Mouse (Mus musculus): Measurements from ENCODE around the gene Snapc3.
"Not testable (repeated sequence)": the region's sequence is repeated elsewhere in the genome, so short reads cannot be mapped to it uniquely, and the experiment has no call there.

Snapc3 gene

DNA sequence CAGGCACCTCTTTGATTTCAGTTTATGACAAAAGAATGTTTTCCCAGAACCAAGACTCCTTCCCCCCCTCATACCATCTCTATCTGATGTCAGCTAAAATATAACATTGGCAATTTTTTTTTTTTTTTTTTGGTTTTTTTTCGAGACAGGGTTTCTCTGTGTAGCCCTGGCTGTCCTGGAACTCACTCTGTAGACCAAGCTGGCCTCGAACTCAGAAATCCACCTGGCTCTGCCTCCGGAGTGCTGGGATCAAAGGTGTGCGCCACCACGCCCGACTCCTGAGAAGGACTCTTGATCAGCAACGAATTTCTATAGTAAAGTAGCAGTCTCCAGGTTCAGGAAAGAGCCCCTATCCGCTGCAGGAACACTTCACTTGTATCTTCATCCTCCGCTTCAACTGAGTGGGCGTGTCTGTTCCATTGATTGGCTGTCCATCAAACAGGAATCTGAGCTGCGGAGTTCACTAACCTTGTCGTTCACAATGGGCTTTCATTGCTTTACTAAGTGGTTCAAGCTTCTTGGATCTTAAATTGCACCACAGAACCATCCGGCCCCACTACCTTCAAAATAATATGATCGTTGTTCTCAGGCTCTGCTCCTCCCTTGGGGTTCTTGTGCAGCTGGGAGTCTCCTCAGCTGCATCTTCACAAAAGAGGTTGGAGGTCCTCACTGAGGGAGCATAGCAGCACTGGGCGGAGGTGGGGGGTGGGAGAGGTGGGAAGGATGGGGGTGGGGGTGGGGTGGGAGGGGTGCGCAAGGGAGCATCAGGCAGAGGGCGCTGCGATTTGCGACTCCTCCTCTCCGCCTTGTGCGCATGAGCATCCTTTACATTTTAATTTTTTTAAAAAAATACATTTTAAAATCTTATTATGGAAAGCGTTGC, 82.9 kb downstream of the Snapc3 start:
- DNase-seq (ENCODE audit: low read depth, low spot score), result no peak

GRCm38 (mm10) chr4:83501037-83501430, 83.5 kb downstream of the Snapc3 start:
- DNase-seq (ENCODE audit: low read depth, low spot score), result no peak

- DNase-seq (ENCODE audit: low read depth, low spot score), result no peak
Observed at GRCm38 (mm10) chr4:83509600-83509999, 92.1 kb downstream of the Snapc3 start.

GRCm38 (mm10) chr4:83511083-83511482, 93.6 kb downstream of the Snapc3 start:
- no peak for DNase-seq (ENCODE audit: low read depth, low spot score)

GRCm38 (mm10) chr4:83512217-83512616, 94.7 kb downstream of the Snapc3 start:
- no peak for DNase-seq (ENCODE audit: low read depth, low spot score)

GRCm38 (mm10) chr4:83512644-83513043, 95.1 kb downstream of the Snapc3 start:
- no peak for DNase-seq (ENCODE audit: low read depth, low spot score)

- no peak for DNase-seq (ENCODE audit: low read depth, low spot score)
Observed at GRCm38 (mm10) chr4:83514183-83514582, 96.7 kb downstream of the Snapc3 start.

DNA sequence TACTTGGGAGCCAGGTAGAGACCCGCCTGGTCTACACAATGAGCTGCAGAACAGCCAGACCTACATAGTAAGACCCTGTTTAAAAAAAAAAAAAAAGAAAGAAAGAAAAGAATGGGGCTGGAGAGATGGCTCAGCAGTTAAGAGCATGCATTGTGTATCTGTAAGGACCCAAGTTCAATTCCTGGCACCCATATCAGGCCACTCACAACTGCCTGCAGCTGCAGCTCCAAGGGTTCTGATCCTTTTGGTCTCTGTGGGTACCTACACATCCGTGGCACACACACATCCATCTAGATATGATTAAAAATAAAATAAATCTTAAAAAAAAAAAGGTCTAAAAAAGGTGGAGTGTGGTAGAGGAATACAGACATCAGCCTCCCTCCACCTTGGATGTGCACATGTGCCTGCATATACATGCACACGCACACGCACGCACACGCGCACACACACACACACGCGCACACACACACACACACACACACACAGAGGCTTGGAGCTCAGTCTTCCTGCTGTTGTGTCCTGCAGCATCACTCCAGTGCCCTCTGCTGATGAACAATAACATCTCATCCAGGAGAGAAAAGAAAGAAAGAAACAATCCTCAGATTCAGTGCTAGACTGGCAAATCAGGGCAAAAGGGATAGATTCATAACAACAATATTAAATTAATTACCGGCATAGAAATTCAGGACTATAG, 97.6 kb downstream of the Snapc3 start:
- DNase-seq (ENCODE audit: low read depth, low spot score), result no peak

DNA sequence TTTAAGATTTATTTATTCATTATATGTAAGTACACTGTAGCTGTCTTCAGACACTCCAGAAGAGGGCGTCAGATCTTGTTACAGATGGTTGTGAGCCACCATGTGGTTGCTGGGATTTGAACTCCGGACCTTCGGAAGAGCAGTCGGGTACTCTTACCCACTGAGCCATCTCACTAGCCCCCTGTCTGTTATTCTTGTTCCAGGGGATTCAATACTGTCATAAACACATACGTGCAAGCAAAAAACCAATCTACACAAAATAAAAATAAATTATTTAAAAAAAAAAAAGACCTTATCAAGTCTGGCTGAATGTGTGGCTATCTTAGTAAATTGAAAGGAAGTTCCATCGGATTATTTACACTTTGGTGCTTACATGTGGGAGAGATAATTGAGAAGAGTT, 98.6 kb downstream of the Snapc3 start:
- not testable (repeated sequence) for DNase-seq (ENCODE audit: low read depth, low spot score)

Measured in c-Kit-negative CD71-positive TER-119-positive erythroid progenitor cells, embryonic 14.5 days (primary cell).